Mouse (Mus musculus) ES-E14 (cell line): Measurements from ENCODE around the gene Plbd1. TPM values are rescaled to one million over a fixed set of nuclear protein-coding genes. Genes with fewer than 3 reads are reported as not detected.

Experiments used
- DNase-seq: peaks from one replicate; pipeline ENCODE4 v3.0.0-alpha.2; 2013; ENCODE audit warnings: low read depth, low spot score
- H3K27ac ChIP-seq: 2 replicates; pipeline ENCODE4 v1.5.1; 2012; ENCODE audit warnings: low read depth, mild to moderate bottlenecking, low read length, moderate library complexity, mixed read lengths; ENCODE audit not compliant: poor library complexity, insufficient read depth, severe bottlenecking
- H3K36me3 ChIP-seq: 2 replicates; pipeline ENCODE4 v1.6.1; 2012; ENCODE audit warnings: mild to moderate bottlenecking, low read length, moderate library complexity, mixed read lengths; ENCODE audit not compliant: control insufficient read depth, poor library complexity, insufficient read depth, severe bottlenecking
- H3K4me1 ChIP-seq, 2 experiments: fragments of 150-350 bp in 1 of 2; sonication (generic) in 1 of 2; 2 replicates each; pipeline ENCODE4 v1.6.1; 2012; ENCODE audit warnings: low read length in 2 of 2, mild to moderate bottlenecking in 1 of 2, mixed read lengths in 1 of 2; ENCODE audit not compliant: control insufficient read depth in 2 of 2, insufficient read depth in 2 of 2, poor library complexity in 1 of 2
- H3K4me3 ChIP-seq, 2 experiments: fragments of 150-350 bp in 1 of 2; sonication (generic) in 1 of 2; 2 replicates each; pipeline ENCODE4 v1.5.1; 2012; ENCODE audit warnings: low read length in 2 of 2, low read depth in 1 of 2, mild to moderate bottlenecking in 1 of 2, mixed read lengths in 1 of 2; ENCODE audit not compliant: insufficient read depth in 1 of 2, poor library complexity in 1 of 2, severe bottlenecking in 1 of 2
- H3K9ac ChIP-seq: 2 replicates; pipeline ENCODE4 v1.6.1; 2012; ENCODE audit warnings: low read depth, mild to moderate bottlenecking, low read length, mixed read lengths; ENCODE audit not compliant: poor library complexity, insufficient read depth, severe bottlenecking
- H3K9me3 ChIP-seq: fragments of 150-350 bp; sonication (generic); 2 replicates; pipeline ENCODE4 v1.6.1; 2012; ENCODE audit warnings: low read depth, mild to moderate bottlenecking, low read length; ENCODE audit not compliant: control insufficient read depth, insufficient read depth
- CHD2 ChIP-seq: IDR thresholded peaks from 2 replicates; pipeline ENCODE4 v1.6.1; 2014; ENCODE audit warnings: mild to moderate bottlenecking, low read depth, low read length, inconsistent platforms
- HCFC1 ChIP-seq: IDR thresholded peaks from 2 replicates; pipeline ENCODE4 v1.6.1; 2012; ENCODE audit warnings: low read length, inconsistent platforms, borderline replicate concordance; ENCODE audit not compliant: insufficient read depth
- MAFK ChIP-seq: IDR thresholded peaks from 2 replicates; pipeline ENCODE4 v1.6.1; 2014; ENCODE audit warnings: mild to moderate bottlenecking, low read depth, low read length, inconsistent platforms; ENCODE audit not compliant: insufficient read depth
- ZC3H11A ChIP-seq: IDR thresholded peaks from 2 replicates; pipeline ENCODE4 v1.6.1; 2012; ENCODE audit warnings: low read depth, mild to moderate bottlenecking, inconsistent platforms, low read length, borderline replicate concordance
- ZNF384 ChIP-seq: IDR thresholded peaks from 2 replicates; pipeline ENCODE4 v1.6.1; 2012; ENCODE audit warnings: low read depth, low read length, inconsistent platforms
- in situ Hi-C, 2 experiments: fragments of 600-800 bp; cut with MboI; formaldehyde crosslinking; loops; one replicate each; pipeline ENCODE4 v1.15.1; 2025; ENCODE audit warnings: low sequenced_read_pairs in 2 of 2, inconsistent platforms in 1 of 2; ENCODE audit not compliant: unreplicated experiment in 2 of 2
- total RNA-seq: library from RNA; depleted of rRNA; stranded (reverse); fragments of 300-350 nt; gene quantifications from 2 replicates; pipeline ENCODE4 v1.2.3, GENCODE M21; 2012

The Plbd1 gene
- total RNA-seq, 1 experiment, result 2.5 TPM

DNA sequence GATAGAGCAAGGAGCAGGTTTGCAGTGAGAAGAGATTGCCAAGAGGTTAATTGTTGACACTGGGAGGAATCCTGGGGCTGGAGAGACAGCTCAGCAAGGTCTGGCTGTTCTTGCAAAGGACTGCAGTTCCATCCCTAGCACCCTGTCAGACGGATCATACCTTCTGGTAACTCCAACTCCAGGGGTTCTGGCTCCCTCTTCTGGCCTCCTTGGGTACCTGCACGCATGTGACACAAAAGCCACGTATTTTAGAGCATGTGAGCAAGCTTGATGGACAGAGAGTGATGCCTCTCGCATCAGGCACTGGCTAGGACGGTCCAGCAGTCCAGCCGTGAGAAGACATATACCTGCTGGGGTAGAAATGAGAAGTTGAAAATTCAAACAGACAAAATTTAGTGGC is 29.6 kb upstream of the Plbd1 start:
- H3K9ac ChIP-seq, result no peak overlapping the region
- H3K36me3 ChIP-seq, result no peaks in the 10 kb centered on the region
- no peak overlapping the region for H3K27ac ChIP-seq
- DNase-seq, result peak; percentile 37
- in situ Hi-C loops, result no loop called here
- TF ChIP-seq CHD2 (no peak), MAFK (no peak), ZNF384 (no peak), HCFC1 (no peak), ZC3H11A (no peak)
- H3K4me3 ChIP-seq, result no peak overlapping the region
- peaks cover 2% of the 10 kb centered on the region in 2 experiments; a peak in 1 of 4 replicates for H3K4me1 ChIP-seq
- H3K9me3 ChIP-seq, result no peaks in the 10 kb centered on the region

DNA sequence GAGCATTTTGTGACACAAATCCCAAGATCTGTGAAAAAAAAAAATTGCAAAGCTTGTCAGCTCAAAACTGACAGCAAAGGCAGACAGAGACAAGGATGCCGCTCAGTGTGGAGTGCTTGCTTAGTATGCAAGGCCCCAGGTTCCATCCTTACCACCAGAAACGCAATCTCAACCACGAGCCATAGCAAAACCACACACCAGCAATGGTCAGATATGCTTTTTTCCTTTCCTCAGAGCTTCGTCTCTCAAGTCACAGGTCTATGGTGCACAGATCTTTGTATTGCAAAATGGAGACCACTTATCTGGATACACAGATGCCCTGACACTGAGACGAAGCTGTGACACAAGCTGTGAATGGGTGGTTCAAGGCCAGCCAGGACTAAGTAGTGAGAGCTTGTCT is 28.8 kb upstream of the Plbd1 start:
- no peak overlapping the region for H3K9ac ChIP-seq
- H3K4me1 ChIP-seq, result peaks cover 2% of the 10 kb centered on the region in 2 experiments; a peak in 1 of 4 replicates
- in situ Hi-C loops, result no loop called here
- no peak for DNase-seq
- TF ChIP-seq ZNF384, result no peak
- no peak for TF ChIP-seq MAFK
- TF ChIP-seq CHD2, result no peak
- no peak for TF ChIP-seq HCFC1
- no peak for TF ChIP-seq ZC3H11A
- no peak overlapping the region for H3K27ac ChIP-seq
- no peaks in the 10 kb centered on the region for H3K36me3 ChIP-seq
- no peaks in the 10 kb centered on the region for H3K9me3 ChIP-seq
- H3K4me3 ChIP-seq, result no peak overlapping the region

DNA sequence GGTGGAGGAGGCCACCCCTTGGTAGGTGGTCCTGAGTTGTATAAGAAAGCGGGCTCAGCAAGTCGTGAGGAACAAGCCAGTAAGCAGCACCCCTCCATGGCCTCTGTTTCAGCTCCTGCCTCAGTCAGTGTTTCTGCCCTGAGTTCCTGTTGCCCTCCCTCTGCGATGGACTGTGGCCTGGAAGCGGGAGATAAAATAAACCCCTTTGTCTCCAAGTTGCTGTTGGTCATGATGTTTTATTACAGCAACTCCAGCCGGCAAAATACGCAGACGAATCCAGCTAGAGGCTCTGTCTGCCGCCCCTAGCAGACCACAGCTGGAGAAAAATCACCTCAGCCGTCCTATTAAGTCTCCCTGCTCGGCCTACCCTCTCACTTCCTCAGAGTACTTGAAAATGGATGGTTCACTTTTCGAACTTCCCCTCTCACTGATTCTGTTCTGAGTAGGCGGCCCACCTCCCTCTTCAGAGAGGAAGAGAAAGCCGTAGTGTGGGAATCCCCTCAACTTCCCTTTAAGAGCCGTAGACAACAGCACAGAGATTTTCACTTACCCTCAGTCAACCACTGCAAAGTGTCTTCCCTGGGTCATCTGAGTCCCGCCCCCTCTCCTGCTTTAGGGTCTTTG is 28.2 kb upstream of the Plbd1 start:
- TF ChIP-seq HCFC1 (no peak), CHD2 (no peak), ZC3H11A (no peak), ZNF384 (no peak), MAFK (no peak)
- Histone ChIP-seq H3K27ac (no peak overlapping the region), H3K4me3 (peak overlapping the region in 1 of 2 experiments; percentile 20; a peak in 2 of 4 replicates), H3K9me3 (no peaks in the 10 kb centered on the region), H3K4me1 (peaks cover 2% of the 10 kb centered on the region in 2 experiments; a peak in 1 of 4 replicates), H3K36me3 (no peaks in the 10 kb centered on the region), H3K9ac (no peak overlapping the region; the same call in 1 of the 2 replicates)
- no peak for DNase-seq
- in situ Hi-C loops, result no loop called here

DNA sequence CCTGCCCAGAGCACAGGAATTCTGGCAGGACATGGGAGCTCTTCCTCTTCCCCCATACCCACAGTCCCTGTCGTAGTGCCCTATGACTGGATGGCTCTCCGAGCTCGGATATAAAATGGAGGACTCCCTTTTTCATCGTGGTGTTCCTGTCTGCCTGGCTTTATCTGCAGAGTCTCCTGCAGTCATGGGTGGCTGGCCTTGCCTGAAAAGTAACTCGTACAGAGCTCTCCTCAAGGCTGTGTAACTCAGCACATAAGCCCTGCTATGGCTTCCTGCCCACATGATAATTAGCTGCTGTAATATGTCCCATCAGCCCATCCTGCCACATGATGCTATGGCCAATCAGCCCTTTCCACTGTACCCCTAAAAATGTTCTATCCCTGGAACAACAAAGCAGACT is 23.7 kb upstream of the Plbd1 start:
- no peak overlapping the region for H3K4me3 ChIP-seq
- no peak for DNase-seq
- in situ Hi-C loops, result no loop called here
- H3K9me3 ChIP-seq, result no peaks in the 10 kb centered on the region
- H3K4me1 ChIP-seq, result peaks cover 2 to 5% of the 10 kb centered on the region in 2 experiments; a peak in 2 of 4 replicates
- no peak overlapping the region for H3K9ac ChIP-seq
- H3K27ac ChIP-seq, result no peak overlapping the region
- no peak for TF ChIP-seq MAFK
- TF ChIP-seq CHD2, result no peak
- no peak for TF ChIP-seq ZNF384
- TF ChIP-seq ZC3H11A, result no peak
- TF ChIP-seq HCFC1, result no peak
- no peaks in the 10 kb centered on the region for H3K36me3 ChIP-seq
